Mouse (Mus musculus): ENCODE data around the gene Rxrg. TPM values are rescaled to one million over a fixed set of nuclear protein-coding genes. Genes with fewer than 3 reads are reported as not detected.

Rxrg gene
- 0.27 and 0.40 TPM in 2 replicates for polyA plus RNA-seq (2012; rRNA removed; ENCODE audit: low replicate concordance)

DNA sequence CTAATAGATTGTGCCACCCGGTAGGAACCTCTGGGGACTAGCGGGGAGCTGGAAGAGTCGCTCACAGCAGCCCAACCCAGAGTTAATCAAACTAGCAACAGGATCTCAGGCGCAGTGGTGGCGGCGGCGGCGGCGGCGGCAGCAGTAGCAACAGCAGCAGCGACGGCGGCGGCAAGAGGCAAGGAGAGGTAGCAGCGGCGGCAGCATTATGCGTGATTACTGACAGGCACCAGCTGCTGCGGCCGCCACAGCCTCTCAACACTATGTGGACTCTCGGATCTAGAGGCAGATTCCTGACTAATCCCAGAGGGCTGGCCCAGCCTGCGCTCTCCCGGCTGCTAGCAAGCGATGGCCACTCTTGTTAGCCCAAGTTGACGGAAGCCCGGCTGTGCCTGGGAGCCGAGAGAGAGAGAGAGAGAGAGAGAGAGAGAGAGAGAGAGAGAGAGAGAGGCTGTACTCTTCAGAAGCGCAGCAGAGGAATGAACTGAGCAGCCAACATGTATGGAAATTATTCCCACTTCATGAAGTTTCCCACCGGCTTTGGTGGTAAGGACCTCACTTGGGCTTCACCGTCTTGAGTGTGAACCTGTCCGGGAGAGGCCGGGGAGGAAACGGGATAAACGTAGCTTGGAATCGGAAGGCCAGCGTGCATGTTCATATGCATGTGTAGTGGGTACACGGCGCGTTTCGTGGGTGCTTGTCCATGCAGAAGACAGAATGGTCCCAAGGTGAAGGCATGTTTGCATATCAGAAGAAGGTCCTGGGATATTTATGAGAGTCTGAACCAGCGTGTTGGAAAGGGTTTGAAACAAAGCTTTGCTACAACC, at the start of gene Rxrg:
Gene Rxrg, plus strand, starts transcription at position 130 of the 827 bp plus-strand sequence.

DNA sequence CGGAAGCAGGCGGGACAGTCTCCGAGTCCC, 90.9 kb downstream of the Rxrg start, which contains the start of gene Lmx1a:
Gene Lmx1a, plus strand, starts transcription at position 6 of the 30 bp plus-strand sequence.

Other genes starting within 250 kb of the Rxrg start
- 69.2 and 97.5 TPM in 2 replicates for gene Aldh9a1, start 248.4 kb upstream of the Rxrg start, polyA plus RNA-seq (2012; rRNA removed; ENCODE audit: low replicate concordance)
- gene Mgst3, start 204.5 kb upstream of the Rxrg start, polyA plus RNA-seq (2012; rRNA removed; ENCODE audit: low replicate concordance), result 1,705 and 1,970 TPM in 2 replicates
- gene Lrrc52, start 131.6 kb upstream of the Rxrg start, polyA plus RNA-seq (2012; rRNA removed; ENCODE audit: low replicate concordance), result not detected in 2 replicates
- 0.95 and 0.96 TPM in 2 replicates for gene Lmx1a, start 90.9 kb downstream of the Rxrg start, polyA plus RNA-seq (2012; rRNA removed; ENCODE audit: low replicate concordance)